Mouse (Mus musculus) small intestine, adult 2 months (tissue): Measurements from ENCODE around the gene Fabp6. TPM values are rescaled to one million over a fixed set of nuclear protein-coding genes. Genes with fewer than 3 reads are reported as not detected.

ENCODE experiments used
- H3K27ac ChIP-seq: fragments of 200-500 bp; 2 replicates; pipeline ENCODE4 v1.5.1; 2012; ENCODE audit warnings: low read depth, low read length, control low read depth, inconsistent platforms; ENCODE audit not compliant: insufficient read depth
- H3K27me3 ChIP-seq: fragments of 200-500 bp; 2 replicates; pipeline ENCODE4 v1.6.1; 2012; ENCODE audit warnings: mild to moderate bottlenecking, moderate library complexity, low read length, inconsistent platforms; ENCODE audit not compliant: control insufficient read depth, insufficient read depth
- H3K36me3 ChIP-seq: fragments of 200-500 bp; 2 replicates; pipeline ENCODE4 v1.6.1; 2012; ENCODE audit warnings: mild to moderate bottlenecking, low read length, control low read depth, inconsistent platforms; ENCODE audit not compliant: control insufficient read depth, insufficient read depth
- H3K4me1 ChIP-seq: fragments of 200-500 bp; 2 replicates; pipeline ENCODE4 v1.6.1; 2012; ENCODE audit warnings: low read length, inconsistent platforms, mixed read lengths; ENCODE audit not compliant: control insufficient read depth, insufficient read depth, insufficient read length
- H3K4me3 ChIP-seq: fragments of 200-500 bp; 2 replicates; pipeline ENCODE4 v1.5.1; 2012; ENCODE audit warnings: low read depth, mild to moderate bottlenecking, control low read depth, inconsistent platforms, low read length, moderate library complexity
- CTCF ChIP-seq: fragments of 200-500 bp; IDR thresholded peaks from 2 replicates; pipeline ENCODE4 v1.5.1; 2012; ENCODE audit warnings: low read depth, mild to moderate bottlenecking, control low read depth, inconsistent platforms, low read length, moderate library complexity, mixed read lengths; ENCODE audit not compliant: insufficient replicate concordance, insufficient read length; ENCODE audit errors: extremely low read depth
- POLR2A ChIP-seq: fragments of 200-500 bp; IDR thresholded peaks from 2 replicates; pipeline ENCODE4 v1.6.1; 2012; ENCODE audit warnings: low read depth, mild to moderate bottlenecking, control low read depth, inconsistent platforms, low read length, moderate library complexity
- WGBS: fragments of 180-500 bp; shearing (Covaris S2); methylation state at CpG from one replicate; pipeline ENCODE4 v1.1.7; 2018; 5-methylcytosine and 5-hydroxymethylcytosine counted together
- polyA plus RNA-seq: library from polyadenylated mRNA; depleted of rRNA; stranded (reverse); fragments of >200 nt; gene quantifications from 2 replicates; pipeline ENCODE4 v1.2.3, GENCODE M21; 2012

Gene Fabp6
- polyA plus RNA-seq, 1 experiment: 6.0 TPM

GRCm38 (mm10) chr11:43575061-43575375, 26.3 kb downstream of the Fabp6 start:
- 38% methylated on average over 3 of the region's 3 CpGs for WGBS
- Histone ChIP-seq H3K4me3 (no peak overlapping the region), H3K36me3 (peaks cover 2% of the 10 kb centered on the region; the same call in 1 of the 2 replicates), H3K4me1 (no peaks in the 10 kb centered on the region), H3K27me3 (no peaks in the 10 kb centered on the region), H3K27ac (no peak overlapping the region)
- TF ChIP-seq POLR2A (no peak), CTCF (no peak)

- H3K4me1 ChIP-seq: peaks cover 2% of the 10 kb centered on the region; the same call in 1 of the 2 replicates
- TF ChIP-seq CTCF (no peak), POLR2A (no peak)
- H3K27me3 ChIP-seq: no peaks in the 10 kb centered on the region
- H3K27ac ChIP-seq: no peak overlapping the region
- WGBS: 64% methylated on average over 11 of the region's 11 CpGs
- H3K4me3 ChIP-seq: no peak overlapping the region
- H3K36me3 ChIP-seq: no peaks in the 10 kb centered on the region
Observed at GRCm38 (mm10) chr11:43569595-43569994, 31.7 kb downstream of the Fabp6 start.

GRCm38 (mm10) chr11:43569188-43569587, 32.2 kb downstream of the Fabp6 start:
- no peak for TF ChIP-seq POLR2A
- no peak for TF ChIP-seq CTCF
- no peak overlapping the region for H3K27ac ChIP-seq
- H3K36me3 ChIP-seq: 0 out of 2 replicates have a peak, but pooled peaks cover 2% of the 10 kb centered on the region
- H3K27me3 ChIP-seq: no peaks in the 10 kb centered on the region
- no peak overlapping the region for H3K4me3 ChIP-seq
- H3K4me1 ChIP-seq: peaks cover 2% of the 10 kb centered on the region; the same call in 1 of the 2 replicates
- WGBS: 84% methylated on average over 5 of the region's 5 CpGs

GRCm38 (mm10) chr11:43568263-43568662, 33.1 kb downstream of the Fabp6 start:
- Histone ChIP-seq H3K36me3 (0 out of 2 replicates have a peak, but pooled peaks cover 2% of the 10 kb centered on the region), H3K4me1 (peaks cover 2% of the 10 kb centered on the region; the same call in 1 of the 2 replicates), H3K27ac (no peak overlapping the region), H3K4me3 (no peak overlapping the region), H3K27me3 (no peaks in the 10 kb centered on the region)
- WGBS: 44% methylated on average over 5 of the region's 5 CpGs
- TF ChIP-seq CTCF (peak; percentile 73; the same call in 1 of the 2 replicates), POLR2A (no peak)

- no peak overlapping the region for H3K27ac ChIP-seq
- H3K36me3 ChIP-seq: peaks cover 4% of the 10 kb centered on the region; the same call in 1 of the 2 replicates
- H3K27me3 ChIP-seq: no peaks in the 10 kb centered on the region
- no peak overlapping the region for H3K4me3 ChIP-seq
- no peak for TF ChIP-seq POLR2A
- TF ChIP-seq CTCF: no peak
- WGBS: 77% methylated on average over 5 of the region's 5 CpGs
- H3K4me1 ChIP-seq: peaks cover 2% of the 10 kb centered on the region; the same call in 1 of the 2 replicates
Observed at GRCm38 (mm10) chr11:43566696-43567095, 34.6 kb downstream of the Fabp6 start.

GRCm38 (mm10) chr11:43565852-43566251, 35.5 kb downstream of the Fabp6 start:
- Histone ChIP-seq H3K27ac (no peak overlapping the region), H3K36me3 (peaks cover 4% of the 10 kb centered on the region; the same call in 1 of the 2 replicates), H3K27me3 (no peaks in the 10 kb centered on the region), H3K4me1 (peaks cover 2% of the 10 kb centered on the region; the same call in 1 of the 2 replicates), H3K4me3 (no peak overlapping the region)
- no peak for TF ChIP-seq POLR2A
- TF ChIP-seq CTCF: no peak
- WGBS: 66% methylated on average over 8 of the region's 8 CpGs

GRCm38 (mm10) chr11:43565414-43565813, 35.9 kb downstream of the Fabp6 start:
- no peak overlapping the region for H3K27ac ChIP-seq
- TF ChIP-seq CTCF: no peak
- no peak for TF ChIP-seq POLR2A
- 52% methylated on average over 2 of the region's 2 CpGs for WGBS

More at GRCm38 (mm10) chr11:43565414-43565813, 35.9 kb downstream of the Fabp6 start:
- H3K4me1 ChIP-seq: peaks cover 2% of the 10 kb centered on the region; the same call in 1 of the 2 replicates
- peaks cover 4% of the 10 kb centered on the region; the same call in 1 of the 2 replicates for H3K36me3 ChIP-seq
- no peaks in the 10 kb centered on the region for H3K27me3 ChIP-seq
- H3K4me3 ChIP-seq: no peak overlapping the region
